Mouse (Mus musculus) mouse embryonic stem cell (cell line): ENCODE measurements around the gene Myo19.

Source experiments
- in situ Hi-C, 2 experiments: fragments of 300-500 bp; cut with MboI; formaldehyde crosslinking; loops; 1 replicate in 1 of 2; 3 replicates in 1 of 2; pipeline ENCODE4 v1.14.3; 2019 to 2020; ENCODE audit warnings: low sequenced_read_pairs in 2 of 2, low pct_unique_long_range_greater_than_20kb in 1 of 2, mixed read lengths in 1 of 2; ENCODE audit not compliant: unreplicated experiment in 1 of 2

Gene Myo19

DNA sequence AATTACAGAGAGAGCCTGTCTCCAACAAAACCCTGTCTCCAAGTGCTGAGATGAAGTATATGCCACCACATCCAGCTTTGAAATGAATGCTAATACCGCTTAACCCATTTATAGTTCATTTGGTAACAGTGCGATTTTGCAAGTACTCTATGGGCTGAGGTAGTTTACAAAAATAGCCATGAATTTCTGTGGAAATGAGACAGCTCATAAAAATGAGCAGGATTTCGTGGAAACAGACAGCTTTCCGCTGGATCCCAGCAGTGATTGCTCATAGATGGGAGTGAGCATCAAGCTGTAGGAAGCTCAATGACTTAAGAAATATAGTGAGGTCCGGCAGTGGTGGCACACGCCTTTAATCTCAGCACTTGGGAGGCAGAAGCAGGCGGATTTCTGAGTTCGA lies 41.0 kb downstream of the Myo19 start:
- in situ Hi-C loops: no loop called here

DNA sequence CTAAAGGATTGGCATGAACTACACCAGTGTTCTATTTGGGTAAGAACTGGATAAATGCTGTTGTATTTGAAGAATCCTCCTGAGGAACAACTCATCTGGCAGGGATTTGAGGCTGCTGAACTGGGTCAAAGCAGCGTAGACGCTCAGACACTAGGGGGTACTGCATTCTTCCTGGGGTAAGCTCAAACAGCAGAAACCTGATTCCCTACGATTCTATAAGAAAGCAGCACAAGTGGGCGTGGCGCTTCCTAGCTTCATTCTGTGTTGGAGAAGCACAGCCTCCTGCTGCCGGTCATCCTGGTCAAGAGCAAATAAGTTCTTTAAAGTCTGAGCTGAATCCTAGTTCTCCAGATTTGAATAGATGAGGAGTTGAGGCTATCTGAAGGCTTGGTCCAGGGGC lies 52.3 kb downstream of the Myo19 start:
- in situ Hi-C loops: no loop called here

DNA sequence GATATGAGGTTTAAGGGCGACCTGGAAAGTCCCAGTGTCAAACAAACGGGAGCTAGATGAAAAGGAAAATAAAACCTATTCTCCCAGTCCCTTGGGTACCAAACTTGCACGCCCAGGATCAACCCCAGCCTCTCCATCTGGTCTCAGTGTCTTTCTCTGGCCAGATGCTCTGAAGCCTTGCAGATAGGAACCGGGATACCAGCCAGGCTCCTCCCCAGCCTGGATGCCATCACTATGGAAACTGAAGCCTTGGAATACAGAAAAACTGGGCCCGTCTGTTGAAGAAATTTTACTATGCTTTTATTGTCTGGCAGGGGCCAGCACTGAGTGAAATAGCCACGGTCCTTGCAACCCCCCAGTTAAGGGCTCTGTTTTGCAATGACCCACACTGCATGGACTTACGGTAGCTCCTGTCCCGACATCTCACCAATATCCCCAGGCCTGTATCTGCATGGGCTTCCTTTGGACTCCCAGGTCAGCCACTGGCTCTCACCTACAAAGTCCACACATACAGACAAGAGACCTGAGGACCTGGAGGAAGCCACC lies 59.6 kb downstream of the Myo19 start:
- in situ Hi-C loops: no loop called here

DNA sequence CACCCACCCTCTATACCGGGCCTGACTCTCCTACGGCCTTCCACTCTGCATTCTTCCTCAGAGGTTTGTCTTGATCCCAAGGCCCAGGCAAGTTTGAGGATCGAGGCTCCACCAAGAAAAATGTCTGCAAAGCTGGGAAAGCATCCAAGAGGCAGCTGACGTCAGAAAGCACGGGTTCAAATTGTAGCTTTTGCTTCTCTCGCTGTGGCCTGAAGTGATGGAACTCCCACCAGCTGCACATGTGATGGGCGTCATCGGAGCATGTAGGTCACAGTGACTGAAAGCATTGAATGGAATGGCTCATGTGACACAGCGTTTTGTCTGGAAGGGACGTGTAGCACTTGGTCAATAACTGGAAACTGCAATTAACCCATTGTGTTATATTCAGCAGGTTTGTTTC lies 60.2 kb downstream of the Myo19 start:
- in situ Hi-C loops: no loop called here

DNA sequence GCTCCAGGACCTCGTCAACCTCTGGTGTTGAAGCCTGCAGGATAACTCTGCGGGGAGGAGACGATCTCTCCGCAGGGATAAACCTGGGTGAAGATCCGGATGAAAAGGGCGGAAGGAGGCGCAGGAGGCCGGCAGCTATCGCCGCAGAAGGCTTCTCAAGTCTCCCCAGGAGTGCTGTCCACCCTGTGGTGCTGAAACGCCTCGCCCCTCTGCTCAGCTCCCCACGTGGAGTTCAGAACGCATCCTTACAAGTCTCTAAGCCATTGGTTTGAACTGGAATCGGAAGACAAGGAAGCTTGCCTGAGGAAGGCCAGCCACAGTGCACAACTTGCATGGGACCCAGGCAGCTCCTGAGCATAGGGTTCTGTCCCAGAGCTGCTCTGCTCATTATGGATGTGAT lies 64.0 kb downstream of the Myo19 start:
- in situ Hi-C loops: no loop called here

DNA sequence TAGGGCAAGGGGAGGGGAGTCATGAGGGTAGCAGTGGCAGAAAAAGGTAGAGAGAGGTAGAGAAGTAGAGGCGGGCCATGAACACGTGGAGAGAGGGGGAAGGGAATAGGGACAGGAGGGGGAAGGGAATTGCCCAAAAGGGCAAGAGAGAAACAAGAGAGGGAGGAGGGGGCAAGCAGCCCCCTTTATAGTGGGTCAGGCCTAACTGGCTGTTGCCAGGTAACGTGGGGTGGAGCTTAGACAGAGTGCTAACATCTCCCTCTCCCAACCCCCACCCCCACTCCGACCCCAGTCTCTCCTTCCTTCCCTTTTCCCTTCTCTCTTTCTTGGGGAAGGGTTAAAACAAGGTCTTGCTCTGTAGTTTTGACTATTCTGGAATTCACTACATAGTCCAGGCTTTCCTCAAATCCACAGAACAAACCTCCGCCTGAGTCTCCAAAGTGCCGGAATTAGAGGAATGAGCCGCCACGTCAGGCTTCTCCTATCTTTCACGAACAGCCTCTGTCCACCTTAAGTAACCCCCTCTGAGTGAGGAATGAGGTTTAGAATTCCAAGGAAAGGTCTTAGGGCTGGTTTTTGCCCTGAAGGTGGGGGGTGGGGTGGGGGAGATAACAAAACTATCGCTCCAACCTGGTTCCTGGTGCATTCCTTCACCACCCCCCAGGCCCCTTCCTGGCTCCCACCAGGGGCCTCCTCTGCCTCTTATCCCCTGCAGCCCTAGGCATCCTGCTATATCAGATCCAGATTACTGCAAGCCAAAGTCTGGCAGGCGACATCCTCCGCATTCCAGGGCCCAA lies 64.9 kb downstream of the Myo19 start:
- in situ Hi-C loops: no loop called here

DNA sequence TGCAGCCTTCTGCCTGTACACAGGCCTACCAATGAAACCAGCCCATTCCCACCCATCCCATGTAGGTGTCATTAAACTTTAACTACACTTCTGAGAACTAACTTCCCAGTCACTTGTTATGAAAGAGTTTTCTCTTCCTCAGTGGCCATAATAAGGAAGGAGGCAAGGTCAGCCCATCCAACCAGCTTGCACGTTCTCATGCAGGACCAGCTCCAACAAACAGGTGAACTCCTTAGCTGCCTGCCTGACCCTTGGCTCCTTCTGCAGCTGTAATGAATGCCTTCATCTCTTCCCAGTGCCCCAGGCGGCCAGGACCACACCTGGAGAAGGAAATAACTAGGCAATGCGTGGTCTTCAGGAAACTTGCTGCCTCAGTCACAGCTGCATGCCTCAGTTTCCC lies 65.9 kb downstream of the Myo19 start:
- in situ Hi-C loops: no loop called here

DNA sequence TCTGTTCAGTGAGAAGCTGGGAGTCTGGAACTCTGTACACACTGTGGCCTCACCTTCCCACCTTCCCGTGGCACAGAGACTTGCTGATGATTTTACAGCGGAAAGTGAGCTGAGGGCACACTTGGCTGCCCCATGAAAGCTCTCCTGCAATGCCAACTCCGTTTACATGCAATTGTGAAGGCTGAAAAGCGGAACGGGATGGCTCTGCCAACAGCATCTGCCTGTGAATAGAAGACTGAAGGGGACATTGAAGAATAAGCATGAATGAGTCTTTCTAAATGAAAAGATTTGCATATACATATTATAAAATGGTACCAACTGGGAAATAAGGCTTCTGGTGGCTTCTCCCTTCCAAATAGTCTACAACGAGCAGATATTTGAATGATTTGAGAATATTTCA lies 67.3 kb downstream of the Myo19 start:
- in situ Hi-C loops: no loop called here

DNA sequence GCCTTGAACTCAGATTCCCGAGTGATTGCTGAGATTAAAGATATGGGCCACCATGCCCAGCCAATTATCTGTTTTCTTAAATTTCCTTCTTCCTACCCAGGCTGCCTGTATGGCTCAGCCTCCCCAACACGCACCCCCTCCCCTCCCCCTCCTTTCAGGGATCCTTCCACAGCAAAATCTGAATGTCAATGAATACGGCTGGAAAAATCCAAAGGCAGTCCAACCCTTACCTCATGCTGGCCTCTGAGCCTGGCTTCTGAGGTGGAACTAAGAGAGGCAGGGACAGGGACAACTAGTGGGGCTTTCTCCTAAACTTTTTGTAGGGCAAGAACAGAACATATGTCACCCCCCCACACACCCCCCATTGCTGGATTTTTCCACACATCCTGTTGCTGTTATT lies 68.2 kb downstream of the Myo19 start:
- in situ Hi-C loops: no loop called here

DNA sequence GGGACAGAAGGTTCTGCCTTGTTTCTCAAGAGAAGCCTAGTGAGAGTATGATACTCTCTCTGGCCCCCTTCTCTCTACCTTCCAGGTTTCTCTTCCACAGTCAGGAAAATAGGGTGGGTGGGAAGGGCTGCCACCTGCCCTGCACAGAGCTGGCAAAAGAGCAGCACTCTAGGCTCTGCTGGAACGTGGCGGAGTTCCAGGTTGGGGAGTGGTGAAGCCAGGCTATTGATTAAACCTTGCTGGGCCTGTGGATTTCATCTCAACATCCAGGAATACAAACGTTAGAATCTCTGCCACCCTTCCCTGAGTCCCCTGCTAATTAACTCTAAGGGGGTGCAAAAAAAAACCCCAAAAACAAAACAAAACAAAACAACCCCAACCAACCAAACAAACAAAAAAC lies 68.6 kb downstream of the Myo19 start:
- in situ Hi-C loops: no loop called here

DNA sequence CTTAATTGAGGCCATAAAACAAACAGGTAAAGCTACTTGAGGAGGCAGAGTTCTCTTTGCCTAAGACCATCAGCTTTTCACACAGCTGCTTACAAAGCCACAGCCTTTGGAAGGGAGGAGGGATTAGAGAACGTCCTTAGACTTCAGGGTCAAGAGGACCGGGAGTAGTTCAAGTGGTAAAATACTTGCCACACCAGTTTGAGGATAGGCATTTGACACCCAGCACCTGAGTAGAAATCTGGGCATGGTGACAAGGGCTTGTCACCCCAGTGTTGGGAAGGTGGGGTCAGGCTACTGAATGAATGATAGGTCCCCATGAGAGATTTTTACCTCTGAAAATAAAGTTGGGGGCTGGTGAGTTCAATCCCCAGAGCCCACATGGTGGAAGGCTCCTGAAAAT lies 72.7 kb downstream of the Myo19 start:
- in situ Hi-C loops: no loop called here

DNA sequence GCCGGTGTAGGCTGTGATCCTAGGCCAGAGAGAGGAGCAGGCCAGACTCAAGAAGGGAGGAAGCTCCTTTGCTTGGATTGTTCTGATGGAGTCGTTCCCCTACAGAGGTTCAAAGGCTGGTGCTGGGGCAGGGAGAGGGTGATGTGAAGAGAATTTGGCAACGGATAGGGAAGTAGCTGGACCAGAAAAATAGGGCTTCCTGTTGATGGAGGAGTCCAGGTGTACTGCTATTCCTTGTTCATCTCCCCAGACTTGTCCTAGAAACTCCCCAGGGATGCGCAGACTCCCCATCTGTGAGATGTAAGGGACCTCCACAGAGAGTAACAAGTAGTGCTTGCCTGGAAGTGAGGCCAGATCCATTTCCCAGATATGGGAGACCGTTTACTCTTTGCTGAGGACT lies 76.5 kb downstream of the Myo19 start:
- in situ Hi-C loops: no loop called here

DNA sequence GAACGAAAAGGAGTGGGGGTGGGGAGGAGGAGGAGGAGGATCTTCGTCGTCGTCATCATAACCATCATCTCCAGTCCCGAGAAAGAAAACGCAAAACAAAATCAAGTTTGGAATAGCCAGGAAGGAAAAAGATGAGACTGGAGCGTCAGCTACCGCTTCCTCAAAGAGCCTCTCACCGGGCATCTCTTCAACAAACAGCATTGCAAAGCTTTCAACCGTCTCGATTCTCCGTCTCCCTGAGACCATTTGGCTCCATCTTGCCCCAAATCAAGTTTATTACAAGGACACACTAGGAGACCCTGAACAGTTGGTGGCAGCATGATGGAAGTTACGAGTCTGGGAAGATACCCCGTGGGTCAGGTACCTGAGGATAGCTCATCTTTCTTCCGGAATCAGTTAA lies 77.2 kb downstream of the Myo19 start:
- in situ Hi-C loops: no loop called here

DNA sequence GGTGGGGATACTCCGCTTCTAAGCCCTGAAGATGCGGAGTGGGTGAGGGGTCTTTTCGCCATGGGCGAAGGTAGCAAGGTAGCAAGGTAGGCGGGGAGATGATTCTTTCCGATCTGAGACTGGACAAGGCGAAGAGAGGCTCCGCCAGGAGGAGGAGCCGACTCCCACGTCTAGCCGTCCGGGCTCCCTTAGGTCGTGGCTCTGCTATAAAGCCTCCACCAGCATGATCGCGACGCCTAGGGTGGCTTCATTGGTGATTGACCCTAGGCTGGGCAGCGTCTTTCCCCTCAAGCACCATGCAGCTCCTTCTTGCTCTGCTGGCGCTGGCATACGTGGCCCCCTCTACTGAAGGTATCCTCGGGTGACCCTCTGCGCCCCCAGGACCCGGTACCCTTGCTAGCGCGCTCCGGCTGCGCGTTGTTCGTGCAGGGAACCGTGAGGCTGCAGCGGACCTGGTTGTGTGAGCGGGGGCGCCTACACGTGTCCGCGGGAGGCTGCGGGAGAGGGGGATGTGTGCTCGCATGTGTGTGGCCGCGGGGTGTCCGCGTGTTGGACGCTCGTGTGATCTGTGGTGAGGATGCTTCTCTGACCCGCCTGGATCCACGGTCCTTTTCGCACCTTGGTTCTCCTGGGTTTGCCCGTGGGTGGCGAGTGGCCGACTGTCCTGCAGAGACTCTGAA lies 77.8 kb downstream of the Myo19 start, which contains the start of gene Car4:
Gene Car4, plus strand, starts transcription at position 196 of the 680 bp plus-strand sequence.
- in situ Hi-C loops: no loop called here

DNA sequence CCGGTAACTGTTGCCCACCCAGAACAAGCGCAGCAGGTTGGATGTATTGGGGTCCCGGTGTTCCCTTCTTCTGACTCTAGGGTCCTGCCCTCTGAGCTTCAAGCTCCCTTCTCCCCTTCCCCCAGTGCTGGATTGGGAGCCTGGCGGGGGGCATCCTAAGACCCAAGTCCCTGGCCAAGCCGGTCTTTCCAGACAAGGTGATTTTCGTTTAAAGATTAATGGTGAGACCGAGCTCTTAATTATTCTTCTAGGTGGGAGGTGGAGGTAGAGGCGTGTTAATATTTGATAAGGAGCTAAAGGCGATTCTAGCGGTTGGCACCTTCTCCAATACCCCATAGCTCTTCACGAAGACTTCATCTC lies 78.3 kb downstream of the Myo19 start:
- in situ Hi-C loops: no loop called here

DNA sequence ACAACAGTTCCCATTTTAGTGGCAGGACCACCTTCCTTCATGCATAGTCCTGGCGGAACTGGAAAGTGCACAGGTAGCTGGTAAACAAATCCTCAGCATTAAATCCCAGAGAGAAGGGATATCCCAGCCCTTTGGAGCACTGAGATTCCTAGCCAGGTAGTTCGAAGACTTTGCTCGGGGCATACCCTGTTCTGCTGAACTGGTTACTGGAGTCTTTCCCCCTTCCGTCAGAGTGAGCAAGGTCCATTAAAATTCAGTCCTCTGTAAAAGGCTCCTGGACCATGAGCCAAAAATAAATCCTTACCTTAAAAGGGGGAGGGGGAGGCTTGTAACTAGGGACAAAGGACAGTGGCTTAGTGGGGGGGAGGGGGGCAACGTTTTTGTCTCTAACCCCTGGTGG lies 79.2 kb downstream of the Myo19 start:
- in situ Hi-C loops: no loop called here

DNA sequence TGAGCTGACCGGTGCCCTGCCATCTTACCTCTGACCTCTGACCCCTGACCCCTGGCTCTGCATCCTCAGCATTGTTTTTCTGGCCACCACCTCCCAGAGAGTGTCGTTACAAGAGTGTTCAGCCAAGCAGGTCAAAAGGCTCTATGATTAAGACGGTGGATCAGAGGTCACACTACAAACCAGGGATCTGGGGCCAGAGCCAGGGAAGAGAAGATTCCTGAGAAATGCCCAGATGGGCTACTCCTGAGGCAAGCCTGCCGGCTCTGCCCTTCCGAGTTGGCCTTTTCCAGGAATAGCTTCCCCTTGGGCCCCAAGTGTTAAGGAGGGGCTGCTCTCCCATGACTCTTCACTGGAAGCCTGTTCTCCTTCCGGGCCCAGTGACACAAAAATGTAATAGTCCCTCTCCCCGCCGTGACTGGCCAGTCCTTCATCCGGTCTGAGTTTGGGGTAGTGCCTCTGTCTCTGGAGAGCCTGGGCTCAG lies 79.8 kb downstream of the Myo19 start:
- in situ Hi-C loops: no loop called here

DNA sequence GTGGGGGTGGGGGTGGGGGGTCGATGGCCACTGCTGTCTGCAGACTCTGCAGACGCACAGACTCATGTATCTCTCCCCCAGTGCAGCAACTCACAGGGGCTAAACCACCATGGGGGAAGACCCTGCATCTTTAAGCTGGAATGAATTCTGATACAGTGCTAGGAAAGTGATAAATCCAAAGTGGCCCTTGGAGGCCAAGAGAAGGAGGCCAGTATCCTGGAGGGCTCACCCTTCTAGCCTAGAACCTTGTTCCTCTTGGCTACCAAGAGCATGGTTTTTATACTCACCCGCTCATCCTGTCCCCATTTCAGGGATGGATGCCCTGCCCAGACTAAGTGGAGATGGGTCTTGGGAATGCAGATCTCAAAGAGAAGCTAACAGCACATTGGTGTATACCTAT lies 80.3 kb downstream of the Myo19 start:
- in situ Hi-C loops: no loop called here

DNA sequence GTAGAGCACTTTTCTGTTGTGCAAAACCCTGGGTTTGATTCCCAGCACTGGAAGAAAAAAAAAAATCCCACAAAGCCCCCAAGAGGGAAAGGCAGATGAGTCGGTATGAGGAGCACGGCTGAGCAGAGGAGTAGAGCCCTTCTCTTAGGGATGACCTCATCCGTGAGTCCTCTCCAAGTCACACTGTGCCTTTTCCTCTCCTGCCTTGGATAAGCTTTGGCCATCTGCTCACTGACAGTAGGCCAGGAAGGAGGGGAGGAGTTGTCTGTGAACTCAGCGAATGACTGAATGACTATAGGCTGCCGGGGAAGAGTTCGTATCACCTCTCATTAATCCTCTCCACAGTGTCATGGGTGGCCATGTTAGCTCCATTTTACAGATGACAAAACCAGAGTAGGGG lies 80.8 kb downstream of the Myo19 start:
- in situ Hi-C loops: no loop called here
